Mouse (Mus musculus) limb, embryonic 14.5 days (tissue): Measurements from ENCODE around the gene Hoxc5. TPM values are rescaled to one million over a fixed set of nuclear protein-coding genes. Genes with fewer than 3 reads are reported as not detected.

Experiments
- ATAC-seq: fragments of 200-750 bp; cut with Nextera tagmentation; 2 replicates; pipeline ENCODE4 v1.8.0; 2017; ENCODE audit warnings: low read depth, moderate number of reproducible peaks, moderate TSS enrichment; ENCODE audit not compliant: low FRiP score
- DNase-seq: peaks from one replicate; pipeline ENCODE4 v3.0.0-alpha.2; 2015; ENCODE audit warnings: low spot score
- H3K27ac ChIP-seq: fragments of 300-500 bp; sonication (generic); replicated peaks from 2 replicates; pipeline ENCODE4 v1.5.1; 2014; ENCODE audit warnings: low read depth, mild to moderate bottlenecking, low read length, moderate library complexity, mixed read lengths
- H3K27me3 ChIP-seq: fragments of 300-500 bp; sonication (generic); 2 replicates; pipeline ENCODE4 v1.6.1; 2014; ENCODE audit warnings: low read length, mixed read lengths; ENCODE audit not compliant: control insufficient read depth, insufficient read depth
- H3K36me3 ChIP-seq: fragments of 300-500 bp; sonication (generic); 2 replicates; pipeline ENCODE4 v1.6.1; 2014; ENCODE audit warnings: mild to moderate bottlenecking, low read length, moderate library complexity, mixed read lengths; ENCODE audit not compliant: control insufficient read depth, insufficient read depth
- H3K4me1 ChIP-seq: fragments of 300-500 bp; sonication (generic); 2 replicates; pipeline ENCODE4 v1.6.1; 2014; ENCODE audit warnings: antibody characterized with exemption, low read length, mixed read lengths; ENCODE audit not compliant: control insufficient read depth, insufficient read depth
- H3K4me2 ChIP-seq: fragments of 300-500 bp; sonication (generic); replicated peaks from 2 replicates; pipeline ENCODE4 v1.6.1; 2014; ENCODE audit warnings: low read depth, mild to moderate bottlenecking, low read length, moderate library complexity; ENCODE audit not compliant: severe bottlenecking
- H3K4me3 ChIP-seq: fragments of 300-500 bp; sonication (generic); replicated peaks from 2 replicates; pipeline ENCODE4 v1.5.1; 2014; ENCODE audit warnings: low read length
- H3K9ac ChIP-seq: fragments of 300-500 bp; sonication (generic); 2 replicates; pipeline ENCODE4 v1.6.1; 2014; ENCODE audit warnings: mild to moderate bottlenecking, low read depth, low read length, moderate library complexity; ENCODE audit not compliant: severe bottlenecking
- H3K9me3 ChIP-seq: fragments of 300-500 bp; sonication (generic); 2 replicates; pipeline ENCODE4 v1.6.1; 2016; ENCODE audit warnings: low read length; ENCODE audit not compliant: control insufficient read depth
- POLR2A ChIP-seq: fragments of 200-500 bp; IDR thresholded peaks from 2 replicates; pipeline ENCODE4 v1.8.0; 2012; ENCODE audit warnings: inconsistent platforms, mild to moderate bottlenecking, moderate library complexity, borderline replicate concordance; ENCODE audit not compliant: insufficient read depth, insufficient read length; ENCODE audit errors: extremely low read depth
- WGBS: fragments of 180-500 bp; shearing (Covaris S2); extraction: QIAGEN DNeasy Blood & Tissue Kit; methylation state at CpG from one replicate; pipeline ENCODE4 v1.1.7; 2014; 5-methylcytosine and 5-hydroxymethylcytosine counted together
- polyA plus RNA-seq, 2 experiments: library from polyadenylated mRNA; depleted of rRNA in 1 of 2; stranded (reverse) in 1 of 2; unstranded in 1 of 2; fragments of >200 nt; fragmentation: Nextera tagmentation in 1 of 2; extraction: Ambion mirVana in 1 of 2; gene quantifications; 2 replicates each; pipeline versions ENCODE4 v1.2.1 to v1.2.3; 2012 to 2014

Hoxc5 gene
- polyA plus RNA-seq, 2 experiments: 3.5 to 9.0 TPM

DNA sequence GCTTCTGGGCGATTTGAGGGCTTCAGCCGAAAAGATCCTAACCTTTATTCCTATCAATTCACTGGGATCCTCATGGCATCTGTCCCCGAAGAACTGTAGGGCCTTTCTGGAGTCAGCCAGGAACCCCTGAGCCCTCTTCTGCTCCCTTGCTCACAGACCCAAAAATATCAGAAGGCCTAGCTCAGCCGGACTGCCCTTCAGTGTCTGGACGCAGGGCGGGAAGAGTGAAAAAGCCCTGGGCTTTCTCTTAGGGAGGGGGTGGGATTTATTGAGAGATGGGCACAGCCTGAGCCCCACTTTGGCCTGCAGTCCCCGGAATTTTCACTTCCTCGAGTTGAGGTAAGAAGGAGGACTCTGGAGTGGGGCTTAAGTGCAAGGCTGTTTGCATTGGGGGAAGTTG, 4.0 kb upstream of the Hoxc5 start:
- TF ChIP-seq POLR2A: no peak
- ATAC-seq (no peak), DNase-seq (no peak)
- Histone ChIP-seq H3K9ac (peak overlapping the region; percentile 46), H3K4me1 (peaks cover 12% of the 10 kb centered on the region; the same call in 1 of the 2 replicates), H3K27ac (peak overlapping the region; percentile 50), H3K4me3 (peak overlapping the region; percentile 19), H3K9me3 (no peaks in the 10 kb centered on the region), H3K36me3 (no peaks in the 10 kb centered on the region), H3K27me3 (peaks cover 89% of the 10 kb centered on the region), H3K4me2 (peak overlapping the region; percentile 54)
- 5% methylated on average over 8 of the region's 8 CpGs for WGBS

DNA sequence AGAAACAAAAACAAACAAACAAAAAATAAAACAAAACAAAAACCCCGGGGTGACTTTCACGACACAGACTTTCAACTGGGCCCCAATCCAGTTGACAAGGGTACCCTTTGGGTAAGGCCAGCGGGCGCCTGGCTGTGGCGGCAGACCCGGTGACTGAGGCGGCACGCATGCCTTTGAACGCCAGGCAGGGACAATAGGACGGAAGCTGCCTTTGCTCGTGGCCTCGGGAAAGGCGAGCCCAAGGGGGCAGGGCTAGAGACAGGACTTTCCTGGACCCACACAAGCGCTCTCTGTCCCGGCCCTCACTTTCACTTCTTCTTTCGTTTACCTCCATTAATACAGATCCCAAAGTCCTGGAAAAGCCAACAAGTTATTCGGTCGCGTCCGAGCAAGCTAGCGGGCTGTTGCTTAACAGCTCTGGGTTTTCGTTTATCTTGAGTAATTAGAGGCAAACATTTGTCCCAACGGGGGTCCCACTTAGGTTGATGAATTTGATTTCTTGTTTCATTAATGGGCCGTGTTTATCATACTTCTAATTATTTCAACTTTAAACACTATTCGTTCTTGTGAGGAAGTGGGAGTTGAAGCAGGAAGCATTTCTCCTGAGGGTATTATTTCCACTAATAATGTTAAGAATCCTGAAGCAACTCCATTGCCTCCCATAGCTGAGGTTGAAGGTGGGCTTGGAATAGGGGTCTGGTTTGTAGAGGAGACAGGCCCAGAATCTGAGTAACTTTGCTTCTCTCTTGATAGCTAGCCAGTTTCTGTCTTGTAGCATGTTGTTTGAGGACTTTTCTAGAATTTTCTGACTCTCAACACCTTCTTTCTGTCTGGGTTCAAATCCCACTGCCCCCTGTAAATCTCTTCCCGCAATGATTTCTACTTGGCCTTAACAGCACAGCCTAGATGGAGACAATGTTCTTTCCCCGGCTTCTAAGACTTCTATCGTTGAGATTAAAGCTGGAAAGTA, 3.3 kb upstream of the Hoxc5 start:
- Histone ChIP-seq H3K36me3 (no peaks in the 10 kb centered on the region), H3K4me1 (peaks cover 12% of the 10 kb centered on the region; the same call in 1 of the 2 replicates), H3K9me3 (no peaks in the 10 kb centered on the region), H3K9ac (peak overlapping the region; percentile 46), H3K27me3 (peaks cover 91% of the 10 kb centered on the region), H3K4me2 (peak overlapping the region; percentile 54), H3K27ac (peak overlapping the region; percentile 50), H3K4me3 (peak overlapping the region; percentile 19)
- no peak for ATAC-seq
- no peak for TF ChIP-seq POLR2A
- no peak for DNase-seq
- WGBS: 4% methylated on average over 28 of the region's 28 CpGs

DNA sequence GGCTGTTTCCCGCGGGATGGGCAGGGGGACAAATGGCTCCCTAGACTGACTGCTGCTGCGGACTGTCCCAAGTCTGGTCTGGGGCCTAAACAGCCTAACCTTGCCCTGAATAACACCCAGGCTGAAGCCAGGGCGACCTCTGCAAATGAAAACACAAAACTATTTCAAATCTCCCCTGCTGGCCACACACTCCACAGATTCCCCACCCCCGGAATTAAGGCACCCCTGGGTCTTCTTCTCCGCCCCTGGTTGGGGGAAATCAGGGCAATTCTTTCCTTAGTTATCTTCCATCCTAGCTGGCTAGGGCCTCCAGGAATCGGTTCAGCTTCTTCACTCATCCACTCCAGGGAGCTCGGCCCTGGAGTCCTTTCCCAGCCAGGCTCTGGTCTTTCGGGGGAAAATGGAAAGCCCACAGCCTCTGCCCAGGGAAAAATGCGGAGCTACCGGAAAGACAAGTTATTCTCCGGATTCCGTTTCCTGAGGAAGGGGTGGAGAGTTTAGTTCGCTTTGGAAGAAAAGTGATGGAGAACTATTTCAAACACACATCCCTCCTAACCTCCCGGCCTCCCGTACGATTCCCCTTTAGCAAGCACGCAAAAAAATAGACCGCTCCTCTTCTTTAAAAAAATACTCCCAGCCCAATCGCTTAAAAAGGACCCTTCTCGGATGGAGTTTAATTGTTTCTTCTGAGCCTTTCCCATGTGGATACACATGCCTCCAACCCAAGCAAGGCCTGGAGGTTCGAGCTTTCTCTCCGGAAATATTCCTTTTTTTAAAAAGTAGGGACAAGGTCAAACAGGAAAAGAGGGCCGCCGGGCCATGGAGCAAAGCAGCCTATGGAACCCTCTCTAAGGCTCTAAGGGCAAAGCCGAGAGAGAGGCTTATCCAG, 2.0 kb upstream of the Hoxc5 start:
- WGBS: 7% methylated on average over 26 of the region's 26 CpGs
- H3K9ac ChIP-seq: peak overlapping the region; percentile 40
- H3K36me3 ChIP-seq: no peaks in the 10 kb centered on the region
- H3K4me1 ChIP-seq: peaks cover 4% of the 10 kb centered on the region; the same call in 1 of the 2 replicates
- DNase-seq (no peak), ATAC-seq (no peak)
- no peak for TF ChIP-seq POLR2A
- H3K4me3 ChIP-seq: peak overlapping the region; percentile 38
- no peaks in the 10 kb centered on the region for H3K9me3 ChIP-seq
- peaks cover 88% of the 10 kb centered on the region for H3K27me3 ChIP-seq
- peak overlapping the region; percentile 63 for H3K27ac ChIP-seq
- peak overlapping the region; percentile 54 for H3K4me2 ChIP-seq

DNA sequence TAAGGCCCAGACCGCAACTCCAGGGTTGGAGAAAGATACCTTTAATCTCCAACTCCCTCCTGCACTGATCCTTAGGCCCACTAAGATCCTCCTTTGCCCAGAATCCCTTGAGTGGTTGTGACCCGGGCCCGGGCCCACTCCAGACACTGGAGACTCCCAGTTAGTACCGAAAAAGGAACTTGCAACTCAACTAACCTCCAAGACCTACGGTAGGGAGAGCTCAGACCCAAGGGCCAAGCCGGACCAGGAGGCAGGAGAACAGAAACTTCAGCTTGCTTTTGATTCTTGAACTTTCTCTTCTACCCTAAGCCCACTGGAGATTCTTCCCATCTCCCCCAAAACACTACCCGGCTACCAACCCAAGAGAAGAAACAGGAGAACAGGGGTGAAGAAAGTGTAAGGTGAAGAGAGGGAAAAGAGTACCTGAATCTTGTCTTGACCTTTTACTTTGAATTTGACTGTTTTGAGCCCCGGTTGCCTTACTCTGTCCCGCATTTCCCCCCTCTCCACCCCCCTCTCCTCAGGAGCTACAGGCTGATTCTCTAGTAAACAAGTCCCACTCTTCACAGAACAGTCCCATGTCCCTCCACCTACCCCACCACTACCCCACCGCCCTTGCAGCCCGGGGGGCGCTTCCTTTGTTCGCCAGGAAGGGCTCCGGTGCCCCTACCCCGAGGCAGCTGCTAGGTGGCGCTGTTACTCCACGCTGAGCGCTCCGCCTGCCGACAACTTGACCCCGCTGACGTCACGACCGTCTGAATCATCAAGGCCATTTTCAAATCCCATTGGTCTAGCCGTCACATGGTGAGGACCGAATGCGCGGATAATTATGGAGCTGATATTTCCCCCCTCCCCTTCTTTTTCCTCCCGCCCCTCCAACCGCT, 1.1 kb upstream of the Hoxc5 start:
- Histone ChIP-seq H3K27ac (peak overlapping the region; percentile 63), H3K4me2 (peak overlapping the region; percentile 54), H3K9me3 (no peaks in the 10 kb centered on the region), H3K9ac (peak overlapping the region; percentile 40), H3K4me3 (peak overlapping the region; percentile 38), H3K27me3 (peaks cover 89% of the 10 kb centered on the region), H3K4me1 (peaks cover 2% of the 10 kb centered on the region; the same call in 1 of the 2 replicates), H3K36me3 (no peaks in the 10 kb centered on the region)
- ATAC-seq (peak; percentile 75), DNase-seq (peak; percentile 94)
- no peak for TF ChIP-seq POLR2A
- 5% methylated on average over 28 of the region's 30 CpGs for WGBS
